Mouse (Mus musculus) thymus, adult 18-20 months (tissue): Measurements from ENCODE around the gene Pogk.

ENCODE experiments used
- DNase-seq, 2 experiments: peaks; one replicate each; pipeline ENCODE4 v3.0.0; 2022; ENCODE audit warnings: mixed read lengths in 2 of 2

Gene Pogk

GRCm38 (mm10) chr1:166379013-166379629 lies 30.5 kb downstream of the Pogk start, which contains the start of gene Tada1:
TSS of gene Tada1 (plus strand) at chr1:166379097.
- peak; percentile 79 to 85 for DNase-seq

DNA sequence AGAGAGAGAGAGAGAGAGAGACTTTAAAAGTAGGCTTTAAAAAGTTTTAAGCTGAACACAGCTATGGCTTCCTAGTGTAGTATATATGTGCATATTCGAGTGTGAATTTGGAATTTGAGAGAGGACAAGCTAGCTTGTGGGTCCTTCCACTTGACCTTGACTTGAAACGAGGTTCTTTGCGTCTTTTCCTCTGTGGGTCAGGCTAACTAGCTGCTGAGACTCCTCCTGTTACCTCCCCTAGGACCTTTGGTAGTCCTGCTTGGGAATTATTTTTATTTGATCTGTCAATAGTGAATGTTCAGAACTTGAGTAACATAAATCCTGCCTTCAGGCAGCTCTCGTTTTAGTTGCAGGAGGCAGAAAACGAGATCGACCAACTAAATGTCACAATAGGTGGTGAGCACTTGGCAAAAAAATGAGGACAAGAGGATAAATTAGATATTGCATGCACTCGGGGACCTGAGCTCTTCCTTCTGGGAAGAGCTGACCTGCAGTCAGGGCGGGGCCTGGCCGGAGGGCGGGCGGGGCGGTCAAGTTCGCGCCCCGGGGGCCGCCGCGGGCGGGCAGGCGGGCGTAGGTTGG lies 31.1 kb downstream of the Pogk start:
- DNase-seq, result no peak

DNA sequence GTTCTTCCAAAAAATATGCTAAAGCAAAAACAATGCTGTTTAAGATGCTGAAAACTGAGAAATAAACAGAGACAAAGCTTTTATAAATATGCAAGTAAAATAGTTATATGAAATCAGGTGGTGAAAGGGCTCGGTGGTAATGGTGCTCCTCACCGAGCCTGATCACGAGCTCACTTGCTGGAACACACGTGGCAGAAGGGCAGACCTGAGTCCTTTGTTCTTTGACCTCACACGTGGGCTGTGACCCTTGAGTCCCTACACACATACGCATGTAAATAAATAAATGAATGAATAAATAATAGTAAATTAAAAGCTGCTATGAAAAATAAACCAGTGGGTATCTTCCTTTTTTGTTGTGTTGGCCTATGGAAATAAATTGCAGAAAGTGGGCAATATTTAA lies 32.5 kb downstream of the Pogk start:
- DNase-seq, result no peak

DNA sequence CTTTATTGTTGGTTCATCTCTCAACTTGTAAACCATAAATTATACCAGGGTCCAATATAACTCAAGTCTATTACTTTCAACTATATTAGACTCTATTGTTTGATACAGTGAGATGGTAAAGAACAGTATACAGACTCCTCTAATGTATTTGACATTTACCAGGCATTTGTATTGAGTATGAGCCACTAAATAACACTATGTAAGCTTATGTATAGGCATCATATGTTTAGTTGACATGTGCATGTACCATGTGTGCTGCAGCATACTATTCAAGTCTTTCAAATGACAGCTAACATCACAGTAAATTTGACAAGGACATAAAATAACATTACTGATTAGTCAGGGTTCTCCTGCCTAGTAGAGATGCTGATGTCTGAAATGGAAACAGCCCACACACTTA lies 46.5 kb downstream of the Pogk start:
- no peak for DNase-seq

GRCm38 (mm10) chr1:166362659-166363058 lies 47.0 kb downstream of the Pogk start:
- DNase-seq, result no peak

- no peak for DNase-seq
Measured at GRCm38 (mm10) chr1:166361842-166362241, 47.8 kb downstream of the Pogk start.

GRCm38 (mm10) chr1:166360896-166361295 lies 48.8 kb downstream of the Pogk start:
- DNase-seq, result no peak

- DNase-seq, result peak; percentile 34 to 55
Measured at GRCm38 (mm10) chr1:166360157-166360855, 49.4 kb downstream of the Pogk start.

DNA sequence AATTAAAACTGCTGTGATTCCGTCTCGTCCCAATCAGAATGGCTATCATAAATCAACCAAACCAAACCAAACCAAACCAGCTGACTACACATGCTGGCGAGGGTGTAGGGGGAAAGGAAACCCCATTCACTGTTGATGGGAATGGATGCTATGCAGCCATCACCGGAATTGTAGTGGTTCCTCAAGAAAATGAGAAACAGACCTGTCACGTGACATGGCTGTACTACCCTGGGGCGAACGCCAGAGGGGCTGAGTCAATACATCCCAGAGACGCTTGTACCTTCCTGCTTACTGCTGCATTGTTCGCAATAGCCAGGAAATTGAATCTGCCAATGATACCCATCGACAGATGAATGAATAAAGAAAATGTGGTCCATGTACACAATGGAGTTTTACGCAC lies 59.9 kb downstream of the Pogk start:
- no peak for DNase-seq

DNA sequence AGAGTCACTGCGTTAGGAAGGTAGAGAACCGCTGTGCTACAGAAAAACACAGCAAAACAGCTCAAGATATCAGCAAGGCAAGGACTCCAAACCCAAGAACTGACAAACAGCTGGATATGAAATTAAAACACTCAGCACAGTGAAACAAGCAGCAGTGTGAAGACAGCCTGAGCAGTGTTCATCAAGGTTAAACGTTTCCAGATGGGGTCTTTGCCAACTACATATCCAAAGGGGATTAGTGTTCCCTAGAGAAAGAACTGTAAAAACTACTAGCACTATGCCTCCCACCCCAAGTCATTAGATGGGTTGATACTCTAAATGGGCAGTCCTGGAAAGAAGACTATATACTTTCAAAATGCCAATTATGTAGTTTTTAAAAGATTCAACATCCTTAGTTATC lies 60.3 kb downstream of the Pogk start:
- no peak for DNase-seq

DNA sequence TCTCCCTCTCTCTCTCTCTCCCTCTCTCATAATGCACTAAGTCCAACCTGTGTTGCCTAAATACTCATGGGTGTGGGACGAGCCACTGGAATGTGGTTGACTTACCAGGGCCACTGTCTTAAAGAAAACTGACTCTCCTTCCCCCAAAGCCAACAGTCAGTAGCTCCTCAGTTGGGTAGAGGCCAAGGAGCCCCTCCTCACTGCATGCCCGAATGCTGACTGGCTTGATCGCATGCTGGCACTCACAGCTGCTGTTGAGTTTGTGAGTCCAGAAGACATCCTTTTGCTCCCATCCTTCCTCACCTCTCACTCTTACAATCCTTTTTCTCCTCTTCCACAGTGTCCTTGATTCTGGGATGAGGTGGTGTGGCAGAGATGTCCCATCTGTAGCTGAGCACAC lies 62.8 kb downstream of the Pogk start:
- no peak for DNase-seq

DNA sequence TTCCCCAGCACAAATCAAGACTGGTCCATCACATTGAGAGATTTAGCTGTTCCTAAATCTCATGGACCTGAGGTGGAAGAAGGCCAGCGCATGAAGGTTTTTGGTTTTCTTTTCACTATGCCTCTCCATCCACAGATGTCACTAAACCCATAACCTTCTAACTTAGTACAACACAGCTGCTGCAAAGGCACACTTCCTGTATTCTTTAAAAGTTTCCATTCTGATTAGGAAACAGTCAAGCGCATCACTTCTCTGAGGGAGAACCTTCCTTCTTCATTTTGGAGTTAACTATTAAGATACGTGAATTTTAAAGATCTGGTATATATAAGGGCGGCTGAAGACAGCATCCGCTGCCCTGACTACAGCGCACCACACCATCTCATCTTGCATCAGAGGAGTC lies 64.1 kb downstream of the Pogk start:
- no peak for DNase-seq

- no peak for DNase-seq
Measured at GRCm38 (mm10) chr1:166344300-166345077, 65.2 kb downstream of the Pogk start.

DNA sequence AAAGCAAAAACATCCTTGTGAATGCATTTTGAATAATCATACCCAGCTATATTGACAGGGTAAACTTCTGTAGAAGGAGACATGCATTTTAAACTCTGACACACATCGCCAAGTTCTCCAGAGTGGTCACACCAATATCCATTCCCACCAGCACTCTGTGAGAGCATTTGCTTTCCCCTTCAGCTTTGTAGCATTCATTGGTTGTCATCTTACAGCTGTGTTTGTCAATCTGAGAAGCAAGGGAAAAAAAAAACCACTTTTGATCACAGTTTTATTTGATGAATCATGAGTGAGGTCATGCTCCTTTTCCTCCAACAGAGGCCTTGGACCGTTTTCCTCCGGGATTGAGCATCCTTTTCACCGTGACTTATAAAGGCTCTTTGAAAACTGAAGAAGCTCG lies 66.1 kb downstream of the Pogk start:
- DNase-seq, result no peak

GRCm38 (mm10) chr1:166342539-166342938 lies 67.1 kb downstream of the Pogk start:
- no peak for DNase-seq

DNA sequence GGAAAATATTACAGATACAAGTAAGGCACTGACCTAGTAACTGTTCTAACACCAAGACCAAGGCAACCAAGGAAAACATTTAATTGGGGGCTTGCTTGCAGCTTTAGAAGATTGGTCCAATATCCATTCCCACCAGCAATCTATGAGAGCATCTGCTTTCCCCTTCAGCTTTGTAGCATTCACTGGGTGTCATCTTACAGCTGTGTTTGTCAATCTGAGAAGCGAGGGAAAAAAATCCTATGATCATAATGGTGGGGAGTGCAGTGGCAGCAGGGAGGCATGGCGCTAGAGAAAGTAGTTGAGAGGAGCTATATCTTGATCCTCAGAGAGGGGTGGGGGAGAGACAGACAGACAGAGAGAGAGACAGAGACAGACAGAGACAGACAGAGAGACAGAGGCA lies 67.6 kb downstream of the Pogk start:
- DNase-seq, result no peak

DNA sequence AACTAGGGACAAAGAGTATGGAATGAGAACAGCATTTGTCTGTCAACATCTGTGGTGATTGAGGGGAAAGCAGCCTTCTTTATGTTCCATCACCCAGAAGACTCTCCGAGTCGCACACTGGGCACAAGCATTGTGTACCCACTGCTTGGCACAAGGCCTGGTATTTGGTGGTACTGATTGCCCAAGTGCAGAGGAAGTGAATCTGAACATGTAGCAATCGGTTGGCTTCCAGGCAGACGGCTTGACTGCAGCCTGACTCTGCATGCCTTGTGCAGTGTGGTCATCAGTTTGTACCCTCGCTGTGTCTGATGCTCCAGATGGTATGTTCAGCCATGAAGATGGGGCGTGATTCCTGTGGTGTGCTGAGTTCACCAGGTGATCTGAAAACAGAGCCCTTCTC lies 70.6 kb downstream of the Pogk start:
- no peak for DNase-seq
